Mouse (Mus musculus) thymus, postnatal 0 days (tissue): ENCODE measurements at regions not wholly inside any gene's neighbourhood (a gene's known extent, or its start where the extent isn't known, plus 50 kb on each side); places are given as distances from the start of the nearest gene placed in this dataset.

Experiments
- DNase-seq: peaks from one replicate; pipeline ENCODE4 v3.0.0-alpha.2; 2015; ENCODE audit warnings: low spot score

DNA sequence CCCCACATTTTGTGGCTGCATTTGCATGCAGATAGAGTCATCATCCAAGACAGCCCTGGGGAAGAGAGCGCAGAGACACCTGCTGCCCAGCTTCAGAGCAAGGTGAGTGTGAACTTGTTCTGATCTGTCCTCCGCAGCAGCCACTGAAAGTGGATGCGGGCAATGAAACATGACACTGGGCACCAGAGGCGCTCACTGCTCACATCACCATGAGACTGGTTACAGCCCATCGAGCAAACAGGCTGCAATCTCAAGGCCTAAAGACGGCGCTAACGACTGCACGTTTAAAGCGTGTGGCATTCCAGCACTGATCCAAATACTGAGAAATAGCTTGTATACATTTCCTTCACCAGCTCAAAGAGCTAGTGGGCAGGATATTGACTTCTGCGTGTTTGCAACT is 65.8 kb downstream of the Barhl2 start:
- DNase-seq, result no peak

GRCm38 (mm10) chr5:106386621-106387020 is 71.3 kb downstream of the Barhl2 start:
- DNase-seq, result no peak

DNA sequence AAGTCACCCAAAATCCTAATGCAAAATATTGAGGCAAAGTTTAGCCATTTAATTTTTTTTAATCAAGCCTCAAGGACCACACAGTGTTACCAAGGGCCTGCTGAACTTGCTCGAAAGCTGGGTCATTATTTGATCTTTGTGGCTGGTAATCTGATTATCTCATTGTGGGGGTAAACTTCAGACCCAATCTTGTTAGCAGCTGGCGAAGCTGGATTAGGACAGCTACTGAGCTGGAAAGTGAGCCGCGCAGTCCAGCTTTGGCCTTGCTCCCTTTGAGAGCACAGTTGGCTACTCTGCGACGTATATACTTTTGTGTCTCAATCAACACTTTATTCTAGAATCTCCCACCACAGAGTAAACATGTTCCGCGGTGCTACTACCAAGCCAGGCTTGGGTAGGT is 72.1 kb downstream of the Barhl2 start:
- no peak for DNase-seq

DNA sequence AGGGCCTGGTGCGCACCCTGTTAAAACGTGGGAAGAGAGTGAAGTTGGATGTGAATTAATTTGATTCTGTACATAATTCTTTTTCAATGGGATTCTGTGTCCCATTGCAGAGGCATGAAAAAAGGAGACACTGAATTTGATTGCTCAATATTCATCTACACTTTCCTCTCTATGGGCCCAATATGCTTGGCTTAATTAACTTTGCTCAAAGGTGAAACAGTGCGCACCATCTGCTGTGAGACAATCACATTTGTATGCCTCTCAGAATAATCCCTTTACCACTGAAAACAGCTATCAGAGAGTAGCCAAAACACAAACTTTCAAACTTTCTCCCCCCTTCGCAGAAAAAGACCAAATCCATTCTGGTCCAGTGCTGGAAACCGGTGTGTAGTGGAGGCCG is 72.7 kb downstream of the Barhl2 start:
- DNase-seq, result no peak

- no peak for DNase-seq
These were observed 73.7 kb downstream of the Barhl2 start for GRCm38 (mm10) chr5:106384138-106384770.

GRCm38 (mm10) chr5:106381919-106382318 is 76.0 kb downstream of the Barhl2 start:
- DNase-seq, result no peak

DNA sequence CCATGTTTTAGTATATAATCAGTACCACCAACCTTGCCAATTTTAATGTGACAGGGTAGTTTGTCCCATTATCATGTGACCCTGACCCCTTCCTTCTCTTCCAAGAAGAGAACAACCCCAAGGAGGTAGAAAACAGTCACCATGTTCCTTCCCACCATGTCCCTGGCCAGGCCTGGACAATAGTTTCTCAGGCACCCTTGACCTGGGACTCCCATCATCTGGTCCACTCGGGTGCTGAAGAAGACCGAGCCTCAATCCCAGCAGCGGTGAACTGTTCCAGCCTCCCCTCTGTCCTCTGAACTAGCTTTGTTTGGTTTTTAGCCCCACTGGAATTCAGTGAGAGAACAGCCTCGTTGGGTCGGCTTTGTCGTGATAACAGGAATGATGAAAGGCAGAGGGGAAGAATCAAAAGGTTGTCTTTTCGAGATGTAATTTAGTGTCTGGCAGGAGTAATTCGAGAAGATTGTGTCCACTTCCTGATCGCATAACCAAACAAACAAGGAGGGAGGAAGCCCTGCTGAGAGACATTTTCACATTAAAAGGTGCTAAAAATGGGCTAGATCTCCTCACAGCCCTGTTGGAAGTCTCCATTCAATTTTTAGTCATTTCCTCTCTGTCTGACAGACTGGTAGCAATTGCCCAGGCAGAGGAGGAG is 77.2 kb downstream of the Barhl2 start:
- DNase-seq, result no peak

DNA sequence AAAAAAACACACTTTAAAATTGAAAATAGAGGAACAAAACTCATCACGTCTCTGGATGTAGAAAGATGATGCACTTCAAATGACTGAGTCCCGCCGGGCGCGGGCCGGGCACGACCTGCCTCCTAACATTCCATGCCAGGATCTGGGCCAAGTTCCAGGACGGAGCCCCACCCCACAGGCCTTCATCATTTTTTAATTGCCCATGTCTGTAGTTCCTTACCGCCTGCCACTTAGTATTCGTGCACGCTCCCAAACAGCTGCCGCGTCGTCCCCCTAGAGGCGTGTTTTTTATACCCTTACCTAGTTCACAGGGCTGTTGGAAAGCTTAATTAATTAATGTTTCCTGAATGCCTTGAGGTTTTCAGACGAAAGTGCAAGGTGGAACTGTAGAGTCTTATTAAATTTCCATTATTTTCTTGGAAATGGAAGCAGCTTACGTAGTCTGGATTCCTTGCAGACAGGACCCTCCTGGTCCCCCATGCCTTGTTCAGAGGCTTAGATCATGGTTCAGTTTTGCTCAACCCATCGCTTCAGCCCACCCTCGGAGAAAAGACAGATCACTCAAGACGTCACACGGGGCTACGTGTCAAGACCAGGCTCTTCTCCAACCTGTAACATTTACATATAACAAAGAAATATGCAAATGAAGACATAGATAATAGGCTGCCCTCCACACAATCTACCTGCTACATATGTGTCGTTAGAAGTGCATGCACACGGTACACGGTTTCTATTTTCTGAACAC is 81.0 kb downstream of the Barhl2 start:
- DNase-seq, result no peak

DNA sequence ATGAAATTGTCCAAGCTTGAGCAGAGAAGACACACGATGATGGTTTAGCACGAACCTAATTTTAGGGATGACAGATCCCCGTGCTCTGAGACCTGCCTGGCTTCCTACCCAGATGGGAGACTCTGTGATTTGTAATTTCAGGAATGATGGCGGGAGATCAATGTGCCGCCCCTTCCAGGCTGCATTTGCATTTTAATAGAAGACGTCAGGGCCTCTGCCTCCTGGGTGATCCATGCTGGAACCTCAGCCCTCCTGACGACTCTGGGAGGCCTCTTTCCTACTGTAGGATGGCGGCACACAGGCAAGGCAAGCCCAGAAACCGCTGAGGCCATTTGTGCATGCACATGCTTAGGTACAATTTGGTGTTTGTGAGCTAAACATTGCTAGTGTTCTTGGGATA is 90.1 kb downstream of the Barhl2 start:
- no peak for DNase-seq

DNA sequence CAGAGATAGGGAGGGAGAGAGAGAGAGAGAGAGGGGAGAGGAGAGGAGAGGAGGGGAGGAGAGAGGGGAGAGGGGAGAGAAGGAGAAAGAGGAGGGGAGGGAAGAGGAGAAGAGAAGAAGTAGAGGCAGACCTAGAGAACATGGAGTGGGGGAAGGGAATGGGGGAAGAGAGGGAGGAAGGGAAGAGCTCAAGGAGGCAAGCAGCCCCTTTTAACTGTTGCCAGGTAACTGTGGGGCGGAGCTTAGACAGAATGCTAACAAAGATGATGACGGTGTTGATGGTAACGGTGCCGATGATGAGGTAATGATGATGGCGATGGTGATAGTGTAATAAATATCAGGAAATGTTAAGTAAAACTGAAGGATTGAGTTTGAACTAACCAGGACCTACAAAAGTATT is 90.7 kb downstream of the Barhl2 start:
- DNase-seq, result no peak

- DNase-seq, result no peak
These were observed 92.0 kb downstream of the Barhl2 start for GRCm38 (mm10) chr5:106366006-106366405.

DNA sequence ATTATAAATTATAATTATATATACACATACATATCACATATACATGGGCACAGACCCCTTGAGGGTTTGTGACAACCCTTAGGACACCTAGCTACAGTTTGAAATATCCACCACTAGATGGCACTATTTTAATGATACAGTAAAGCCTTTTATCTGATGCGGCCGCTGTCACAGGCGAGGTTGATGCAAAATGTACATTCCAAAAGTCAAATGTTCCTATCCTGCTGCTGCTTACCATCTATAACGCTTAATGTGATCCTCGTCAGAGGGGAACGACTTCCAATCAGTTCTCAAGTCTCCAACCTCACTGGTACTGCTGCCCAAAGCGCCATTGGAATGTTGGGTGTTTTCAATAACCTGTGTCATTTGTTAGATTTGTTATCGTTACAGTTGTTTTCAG is 92.9 kb downstream of the Barhl2 start:
- DNase-seq, result no peak

- no peak for DNase-seq
These were observed 106.6 kb downstream of the Barhl2 start for GRCm38 (mm10) chr5:106351348-106351747.

GRCm38 (mm10) chr5:106349851-106350515 is 108.0 kb downstream of the Barhl2 start:
- DNase-seq, result no peak

GRCm38 (mm10) chr5:106344308-106344707 is 113.7 kb downstream of the Barhl2 start:
- DNase-seq, result peak; percentile 10

- DNase-seq, result no peak
These were observed 114.4 kb downstream of the Barhl2 start for GRCm38 (mm10) chr5:106343601-106344000.

DNA sequence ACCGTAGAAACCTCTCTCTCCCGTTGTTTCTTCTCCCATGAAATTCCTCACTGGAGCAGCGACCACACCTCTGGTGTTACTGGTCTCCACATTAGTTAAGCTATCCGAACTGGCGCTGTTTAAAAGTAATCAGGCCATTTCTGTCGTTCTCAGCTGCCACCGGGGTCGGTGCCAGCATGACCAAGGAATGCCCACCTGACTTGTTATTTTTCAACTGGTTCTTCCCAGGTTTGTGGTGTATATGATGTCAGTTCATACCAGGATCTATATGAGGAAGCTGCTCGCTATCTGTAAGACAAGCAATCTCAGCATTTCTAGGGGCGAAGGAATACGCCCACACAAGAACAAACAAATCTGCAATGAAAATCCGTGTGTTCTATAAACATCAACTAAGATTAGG is 116.6 kb downstream of the Barhl2 start:
- no peak for DNase-seq

DNA sequence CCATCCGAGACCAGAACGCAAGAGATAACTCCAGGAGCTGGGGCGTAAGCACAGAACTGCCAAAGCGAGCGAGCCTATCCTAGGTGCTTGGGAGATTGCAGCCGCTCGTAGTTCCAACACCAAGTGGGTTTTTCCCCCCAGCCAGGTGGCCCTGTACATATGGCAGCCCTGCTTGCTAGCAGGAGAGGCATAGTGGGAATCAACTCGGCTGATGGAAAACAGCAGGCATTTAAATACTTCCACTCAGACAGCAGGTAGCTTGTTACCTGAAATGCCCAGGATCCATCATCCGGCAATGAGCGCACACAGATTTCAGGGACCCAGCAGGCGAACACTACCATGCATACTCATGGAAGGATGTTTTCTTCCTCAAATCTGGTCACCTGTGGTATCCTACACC is 122.3 kb downstream of the Barhl2 start:
- no peak for DNase-seq

DNA sequence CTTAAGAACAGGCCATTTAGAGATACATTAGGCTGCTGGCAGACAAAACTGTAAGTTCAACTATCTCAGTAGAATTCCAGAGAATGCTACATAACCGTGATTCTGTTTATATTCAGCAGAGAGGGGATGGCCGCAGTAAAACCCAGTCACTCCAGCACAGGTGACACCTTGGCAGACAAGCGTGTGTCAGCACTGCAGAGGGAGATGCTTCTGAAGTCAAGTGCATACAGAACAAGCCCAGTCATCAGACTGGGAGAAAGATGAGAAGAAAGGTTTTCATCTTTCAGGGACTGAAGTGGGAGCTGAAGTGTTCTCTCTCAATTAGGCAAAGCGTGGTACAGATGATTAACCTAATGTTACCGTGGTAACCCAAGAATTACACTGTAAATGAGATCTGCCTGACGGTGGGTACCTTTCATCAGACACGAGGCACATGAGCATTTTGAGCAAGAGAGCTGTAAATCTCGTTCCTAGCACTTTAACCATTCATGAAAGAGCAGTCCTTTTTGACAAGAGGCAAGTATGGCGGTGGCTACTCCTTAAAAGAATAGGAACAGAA is 130.3 kb downstream of the Barhl2 start:
- no peak for DNase-seq

DNA sequence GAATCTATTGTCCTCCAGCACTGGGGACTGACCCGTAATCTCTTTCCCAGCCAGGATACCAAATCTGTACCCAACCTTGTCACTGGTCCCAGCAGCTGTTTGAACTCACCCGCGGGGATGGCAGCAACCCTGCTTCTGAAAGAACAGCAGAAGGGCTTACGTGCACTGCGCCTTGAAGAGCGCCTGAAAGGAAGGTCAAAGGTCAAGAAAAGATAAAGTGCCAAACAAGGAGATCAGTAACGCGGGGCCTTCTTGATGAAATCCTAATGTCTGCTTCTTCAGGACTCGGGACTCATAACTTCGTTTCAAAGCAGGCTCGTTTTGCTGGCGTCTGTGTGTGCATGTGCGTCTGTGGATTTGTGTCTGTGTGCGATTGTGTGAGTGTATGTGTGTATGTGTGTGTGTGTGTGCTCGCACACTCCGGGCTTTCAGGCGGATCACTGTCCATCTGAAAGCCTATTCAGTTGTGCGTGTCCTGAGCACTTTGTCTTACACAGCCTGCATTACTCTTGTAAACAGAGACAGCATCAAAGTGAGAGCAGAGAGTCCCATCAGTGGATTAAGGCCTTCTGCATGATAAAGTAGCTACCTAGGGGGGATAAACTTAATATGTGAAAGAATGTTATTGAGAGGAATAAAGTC is 135.3 kb downstream of the Barhl2 start:
- no peak for DNase-seq

- no peak for DNase-seq
These were observed 136.5 kb downstream of the Barhl2 start for GRCm38 (mm10) chr5:106321426-106321825.
